Mouse (Mus musculus) myocyte (in vitro differentiated cells): ENCODE data around the gene Zbtb22.
"Not testable (repeated sequence)": the region's sequence is repeated elsewhere in the genome, so short reads cannot be mapped to it uniquely, and the experiment has no call there.

Source experiments
- CEBPB ChIP-seq: IDR thresholded peaks from 2 replicates; pipeline ENCODE4 v1.6.1; 2011; ENCODE audit warnings: mild to moderate bottlenecking, moderate library complexity; ENCODE audit not compliant: poor library complexity, insufficient read depth, severe bottlenecking
- E2F4 ChIP-seq: IDR thresholded peaks from one replicate; pipeline ENCODE4 v1.6.1; 2011; ENCODE audit warnings: mild to moderate bottlenecking, control low read depth, moderate library complexity; ENCODE audit not compliant: insufficient read depth
- MAX ChIP-seq: IDR thresholded peaks from one replicate; pipeline ENCODE4 v1.6.1; 2011; ENCODE audit warnings: low read depth, mild to moderate bottlenecking, control low read depth
- MYOD1 ChIP-seq, 3 experiments: IDR thresholded peaks; one replicate each; pipeline ENCODE4 v1.6.1; 2011; ENCODE audit warnings: control low read depth in 2 of 3, low read depth in 2 of 3, mild to moderate bottlenecking in 2 of 3, moderate library complexity in 1 of 3; ENCODE audit not compliant: insufficient read length in 2 of 3, control insufficient read depth in 1 of 3
- MYOG ChIP-seq, 3 experiments: IDR thresholded peaks; one replicate each; pipeline ENCODE4 v1.6.1; 2011; ENCODE audit warnings: control low read depth in 2 of 3, low read depth in 2 of 3, mild to moderate bottlenecking in 2 of 3; ENCODE audit not compliant: insufficient read length in 2 of 3, control insufficient read depth in 1 of 3, insufficient read depth in 1 of 3
- POLR2A ChIP-seq: IDR thresholded peaks from one replicate; pipeline ENCODE4 v1.6.1; 2011; ENCODE audit warnings: low read depth, mild to moderate bottlenecking, control low read depth, moderate library complexity; ENCODE audit not compliant: insufficient read length
- POLR2AphosphoS2 ChIP-seq: IDR thresholded peaks from one replicate; pipeline ENCODE4 v1.6.1; 2011; ENCODE audit warnings: low read depth, control low read depth; ENCODE audit not compliant: insufficient read length
- TCF12 ChIP-seq: IDR thresholded peaks from one replicate; pipeline ENCODE4 v1.6.1; 2011; ENCODE audit warnings: mild to moderate bottlenecking, control low read depth; ENCODE audit not compliant: poor library complexity, insufficient read depth, severe bottlenecking
- USF1 ChIP-seq: IDR thresholded peaks from one replicate; pipeline ENCODE4 v1.6.1; 2011; ENCODE audit warnings: low read depth, mild to moderate bottlenecking, control low read depth, moderate library complexity

DNA sequence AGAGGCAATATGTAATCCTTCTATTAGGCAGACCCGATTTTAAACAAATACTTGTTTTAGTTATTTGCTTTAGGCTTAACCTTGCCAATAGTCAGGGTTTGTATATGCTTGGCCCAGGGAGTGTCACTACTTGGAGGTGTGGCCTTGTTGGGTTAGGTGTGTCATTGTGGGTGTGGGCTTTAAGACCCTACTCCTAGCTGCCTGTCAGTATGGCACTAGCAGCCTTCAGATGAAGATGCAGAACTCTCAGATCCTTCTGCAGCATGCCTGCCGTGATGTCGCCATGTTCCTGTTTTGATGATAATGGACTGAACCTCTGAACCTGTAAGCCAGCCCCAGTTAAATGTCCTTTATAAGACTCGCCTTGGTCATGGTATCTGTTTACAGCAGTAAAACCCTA, 22.7 kb upstream of the Zbtb22 start:
- not testable (repeated sequence) for TF ChIP-seq POLR2A; E2F4; USF1; POLR2AphosphoS2; CEBPB; MYOD1 (IDR thresholded peaks at IDR 0.05; ENCODE audit: control insufficient read depth in 1 of 3, insufficient read length in 2 of 3, low read depth in 2 of 3); MYOG (IDR thresholded peaks at IDR 0.05; ENCODE audit: control insufficient read depth in 1 of 3, insufficient read depth in 1 of 3, insufficient read length in 2 of 3, low read depth in 2 of 3); TCF12; MAX
